Mouse (Mus musculus) left cerebral cortex, postnatal 25 days (tissue): ENCODE measurements at regions not wholly inside any gene's neighbourhood (a gene's known extent, or its start where the extent isn't known, plus 50 kb on each side); places are given as distances from the start of the nearest gene placed in this dataset.
"Not testable (repeated sequence)": the region's sequence is repeated elsewhere in the genome, so short reads cannot be mapped to it uniquely, and the experiment has no call there.

Experiments
- DNase-seq, 2 experiments: peaks; one replicate each; pipeline ENCODE4 v3.0.0; 2022; ENCODE audit warnings: low spot score in 2 of 2, mixed read lengths in 1 of 2
- intact Hi-C: fragments of 180-260 bp; cut with DNase I; formaldehyde crosslinking; loops from one replicate; pipeline ENCODE4 v1.15.1; 2025

DNA sequence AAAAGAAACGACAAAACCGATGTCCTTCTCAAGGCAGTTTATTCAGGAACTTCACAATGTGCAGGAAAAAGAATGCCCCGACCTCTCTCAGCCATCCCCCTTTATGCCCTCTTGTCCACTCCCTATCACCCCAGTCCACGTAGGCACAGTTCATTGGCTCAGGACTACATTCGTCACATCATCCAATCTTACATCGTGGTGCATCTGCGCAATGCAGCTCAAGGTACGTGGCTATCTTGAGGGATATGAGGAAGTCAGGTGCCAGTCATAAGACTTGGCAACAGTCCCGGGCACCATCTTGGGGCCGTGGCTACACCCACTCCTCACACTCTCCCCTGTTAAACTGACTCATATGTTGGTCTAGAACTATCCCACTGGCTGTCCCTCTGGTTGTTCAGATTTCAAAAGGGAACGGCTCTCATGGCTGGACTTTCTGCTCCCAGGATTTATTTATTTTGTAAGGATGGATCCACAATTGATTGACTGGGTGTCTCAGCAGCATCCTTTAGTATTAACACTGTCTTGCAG, 87.4 kb upstream of the Olfr1402 start:
- DNase-seq: peak in 1 of 2 experiments; percentile 50
- intact Hi-C loops: not testable (repeated sequence)

DNA sequence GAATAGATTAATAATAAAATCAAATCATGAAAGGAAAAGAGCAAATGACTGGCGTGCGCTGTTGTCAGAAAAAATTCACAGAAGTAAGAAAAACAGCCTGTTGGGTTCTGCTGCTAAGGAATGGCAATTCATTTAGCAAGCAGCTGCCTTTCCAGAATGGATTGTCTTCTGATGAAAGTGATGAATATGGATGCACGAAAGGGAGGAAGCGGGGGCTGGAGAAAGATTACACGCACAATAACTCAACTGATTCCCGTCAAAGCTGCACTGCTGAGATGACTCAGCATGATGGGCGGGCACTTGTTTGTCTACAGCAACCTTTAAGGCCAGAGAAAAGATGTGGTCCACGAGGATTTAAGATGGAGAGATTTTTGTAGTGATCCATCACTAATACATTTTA, 85.4 kb upstream of the Olfr1402 start:
- intact Hi-C loops: no loop called here
- peak in 1 of 2 experiments; percentile 86 for DNase-seq

DNA sequence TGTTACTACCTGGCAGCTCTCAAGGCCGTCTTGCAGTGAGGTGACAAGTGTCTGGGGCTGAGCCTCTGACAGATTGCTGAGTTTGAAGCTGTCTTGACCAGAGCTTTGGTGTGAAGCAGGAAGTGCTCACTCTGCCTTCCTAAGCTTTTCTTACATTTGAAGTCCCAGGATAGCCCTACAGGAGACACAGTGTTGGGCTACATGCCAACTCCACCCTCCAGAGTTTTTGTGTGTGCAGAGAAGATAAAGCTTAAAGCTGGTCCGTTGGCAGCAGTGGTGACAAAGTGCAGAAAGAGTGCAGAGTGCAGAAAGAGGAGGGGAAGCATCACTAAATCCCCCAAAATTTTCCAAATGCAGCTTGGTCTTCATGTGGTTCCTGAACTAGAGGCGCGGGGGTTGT, 70.1 kb upstream of the Olfr1402 start:
- intact Hi-C loops: no loop called here
- no peak for DNase-seq

GRCm38 (mm10) chr3:97491208-97491607, 69.4 kb upstream of the Olfr1402 start:
- no peak for DNase-seq
- intact Hi-C loops: no loop called here

GRCm38 (mm10) chr3:97489336-97489735, 67.5 kb upstream of the Olfr1402 start:
- intact Hi-C loops: no loop called here
- DNase-seq: no peak
